Mouse (Mus musculus): ENCODE measurements at regions not wholly inside any gene's neighbourhood (a gene's known extent, or its start where the extent isn't known, plus 50 kb on each side); places are given as distances from the start of the nearest gene placed in this dataset.
"Not testable (repeated sequence)": the region's sequence is repeated elsewhere in the genome, so short reads cannot be mapped to it uniquely, and the experiment has no call there.

- DNase-seq (ENCODE audit: low spot score in 2 of 2) = peak; percentile 68 to 70
These were observed 421.2 kb upstream of the N6amt1 start for GRCm38 (mm10) chr16:86932765-86933164.

- DNase-seq (ENCODE audit: low spot score in 2 of 2) = no peak
These were observed 455.8 kb upstream of the N6amt1 start for GRCm38 (mm10) chr16:86897967-86898710.

- no peak for DNase-seq (ENCODE audit: low spot score in 2 of 2)
These were observed 459.0 kb upstream of the N6amt1 start for GRCm38 (mm10) chr16:86894982-86895381.

- no peak for DNase-seq (ENCODE audit: low spot score in 2 of 2)
These were observed 459.7 kb upstream of the N6amt1 start for GRCm38 (mm10) chr16:86894333-86894732.

- no peak for DNase-seq (ENCODE audit: low spot score in 2 of 2)
These were observed 465.6 kb upstream of the N6amt1 start for GRCm38 (mm10) chr16:86888421-86888820.

- no peak for DNase-seq (ENCODE audit: low spot score in 2 of 2)
These were observed 466.4 kb upstream of the N6amt1 start for GRCm38 (mm10) chr16:86887605-86888004.

- peak; percentile 44 to 70 for DNase-seq (ENCODE audit: low spot score in 2 of 2)
These were observed 470.1 kb upstream of the N6amt1 start for GRCm38 (mm10) chr16:86883862-86884261.

- DNase-seq (ENCODE audit: low spot score in 2 of 2) = peak; percentile 28 to 65
These were observed 471.5 kb upstream of the N6amt1 start for GRCm38 (mm10) chr16:86882529-86882928.

- DNase-seq (ENCODE audit: low spot score in 2 of 2) = peak in 1 of 2 experiments; percentile 7
These were observed 472.4 kb upstream of the N6amt1 start for GRCm38 (mm10) chr16:86881583-86881982.

- DNase-seq (ENCODE audit: low spot score in 2 of 2) = no peak
These were observed 493.2 kb upstream of the N6amt1 start for GRCm38 (mm10) chr16:86860828-86861227.

GRCm38 (mm10) chr16:86855891-86856290, 498.1 kb upstream of the N6amt1 start:
- no peak for DNase-seq (ENCODE audit: low spot score in 2 of 2)

GRCm38 (mm10) chr16:86855312-86855711, 498.7 kb upstream of the N6amt1 start:
- DNase-seq (ENCODE audit: low spot score in 2 of 2) = no peak

- DNase-seq (ENCODE audit: low spot score in 2 of 2) = no peak
These were observed 500.6 kb upstream of the N6amt1 start for GRCm38 (mm10) chr16:86853398-86853797.

GRCm38 (mm10) chr16:86838457-86839337, 515.3 kb upstream of the N6amt1 start:
- DNase-seq (ENCODE audit: low spot score in 2 of 2) = peak; percentile 13 to 19

- DNase-seq (ENCODE audit: low spot score in 2 of 2) = no peak
These were observed 526.3 kb upstream of the N6amt1 start for GRCm38 (mm10) chr16:86827645-86828044.

- no peak for DNase-seq (ENCODE audit: low spot score in 2 of 2)
These were observed 527.3 kb upstream of the N6amt1 start for GRCm38 (mm10) chr16:86826641-86827040.

GRCm38 (mm10) chr16:86823496-86823895, 530.5 kb upstream of the N6amt1 start:
- no peak for DNase-seq (ENCODE audit: low spot score in 2 of 2)

- no peak for DNase-seq (ENCODE audit: low spot score in 2 of 2)
These were observed 532.4 kb upstream of the N6amt1 start for GRCm38 (mm10) chr16:86821586-86821985.

GRCm38 (mm10) chr16:86818639-86819038, 535.3 kb upstream of the N6amt1 start:
- DNase-seq (ENCODE audit: low spot score in 2 of 2) = not testable (repeated sequence)

- peak in 1 of 2 experiments; percentile 29 for DNase-seq (ENCODE audit: low spot score in 2 of 2)
These were observed 537.0 kb upstream of the N6amt1 start for GRCm38 (mm10) chr16:86816763-86817593.

- no peak for DNase-seq (ENCODE audit: low spot score in 2 of 2)
These were observed 538.0 kb upstream of the N6amt1 start for GRCm38 (mm10) chr16:86816006-86816405.

GRCm38 (mm10) chr16:86812692-86813091, 541.3 kb upstream of the N6amt1 start:
- DNase-seq (ENCODE audit: low spot score in 2 of 2) = no peak
